Mouse (Mus musculus): ENCODE measurements around the gene Gja5.

- TF ChIP-seq POLR2A (IDR thresholded peaks at IDR 0.05; ENCODE audit: control insufficient read depth, extremely low read depth, insufficient read depth, low read length, poor library complexity) (no peak), CTCF (IDR thresholded peaks at IDR 0.05; ENCODE audit: borderline replicate concordance, control insufficient read depth, extremely low read depth, insufficient read depth, low read length, poor library complexity) (no peak)
These were observed 159.6 kb downstream of the Gja5 start for GRCm38 (mm10) chr3:97064046-97064445.
